Mouse (Mus musculus) heart, embryonic 16.5 days (tissue): ENCODE data around the gene Mapt. TPM values are rescaled to one million over a fixed set of nuclear protein-coding genes. Genes with fewer than 3 reads are reported as not detected.

Source experiments
- ATAC-seq: fragments of 200-750 bp; cut with Nextera tagmentation; replicated peaks from 2 replicates; pipeline ENCODE4 v1.8.0; 2017; ENCODE audit warnings: moderate number of reproducible peaks; ENCODE audit not compliant: insufficient read depth, low FRiP score; ENCODE audit errors: extremely low read depth
- H3K27ac ChIP-seq: fragments of 300-500 bp; sonication (generic); 2 replicates; pipeline ENCODE4 v1.5.1; 2014; ENCODE audit warnings: mild to moderate bottlenecking, low read length, control low read depth, moderate library complexity
- H3K27me3 ChIP-seq: fragments of 300-500 bp; sonication (generic); 2 replicates; pipeline ENCODE4 v1.6.1; 2014; ENCODE audit warnings: low read length, mixed read lengths; ENCODE audit not compliant: control insufficient read depth, insufficient read depth
- H3K36me3 ChIP-seq: fragments of 300-500 bp; sonication (generic); 2 replicates; pipeline ENCODE4 v1.6.1; 2014; ENCODE audit not compliant: control insufficient read depth, insufficient read depth
- H3K4me1 ChIP-seq: fragments of 300-500 bp; sonication (generic); 2 replicates; pipeline ENCODE4 v1.6.1; 2014; ENCODE audit warnings: low read length, mixed read lengths; ENCODE audit not compliant: control insufficient read depth, insufficient read depth
- H3K4me2 ChIP-seq: fragments of 300-500 bp; sonication (generic); 2 replicates; pipeline ENCODE4 v1.6.1; 2014; ENCODE audit warnings: low read depth, mild to moderate bottlenecking, control low read depth, low read length
- H3K4me3 ChIP-seq: fragments of 300-500 bp; sonication (generic); 2 replicates; pipeline ENCODE4 v1.5.1; 2014; ENCODE audit warnings: mild to moderate bottlenecking, control low read depth, low read length
- H3K9ac ChIP-seq: fragments of 300-500 bp; sonication (generic); 2 replicates; pipeline ENCODE4 v1.6.1; 2014; ENCODE audit warnings: low read length, control low read depth
- H3K9me3 ChIP-seq: fragments of 300-500 bp; sonication (generic); replicated peaks from 2 replicates; pipeline ENCODE4 v1.6.1; 2016; ENCODE audit warnings: low read length; ENCODE audit not compliant: control insufficient read depth
- whole genome bisulfite sequencing: fragments of 180-500 bp; shearing (Covaris S2); extraction: QIAGEN DNeasy Blood & Tissue Kit; methylation state at CpG from one replicate; pipeline ENCODE4 v1.1.7; 2014; 5-methylcytosine and 5-hydroxymethylcytosine counted together
- polyA plus RNA-seq: library from polyadenylated mRNA; unstranded; fragments of >200 nt; fragmentation: Nextera tagmentation; extraction: Ambion mirVana; gene quantifications from 2 replicates; pipeline ENCODE4 v1.2.1, GENCODE M21; 2015

Gene Mapt
- polyA plus RNA-seq, 1 experiment from 2014 or later, result 0.88 TPM

GRCm38 (mm10) chr11:104264683-104265082, 33.5 kb downstream of the Mapt start:
- H3K27ac ChIP-seq, result no peak overlapping the region
- no peaks in the 10 kb centered on the region for H3K4me1 ChIP-seq
- H3K27me3 ChIP-seq, result no peaks in the 10 kb centered on the region
- no peaks in the 10 kb centered on the region for H3K9me3 ChIP-seq
- ATAC-seq, result no peak
- no peak overlapping the region for H3K4me3 ChIP-seq
- H3K9ac ChIP-seq, result no peak overlapping the region
- no peak overlapping the region for H3K4me2 ChIP-seq
- no peaks in the 10 kb centered on the region for H3K36me3 ChIP-seq
- WGBS, result 75% methylated on average over 6 of the region's 6 CpGs

- Histone ChIP-seq H3K9ac (no peak overlapping the region), H3K27me3 (no peaks in the 10 kb centered on the region), H3K36me3 (no peaks in the 10 kb centered on the region), H3K9me3 (no peaks in the 10 kb centered on the region), H3K4me1 (no peaks in the 10 kb centered on the region), H3K4me3 (no peak overlapping the region), H3K27ac (no peak overlapping the region), H3K4me2 (no peak overlapping the region)
- ATAC-seq, result no peak
Measured at GRCm38 (mm10) chr11:104265669-104266068, 34.5 kb downstream of the Mapt start.

GRCm38 (mm10) chr11:104267380-104267779, 36.2 kb downstream of the Mapt start:
- Histone ChIP-seq H3K27ac (no peak overlapping the region), H3K27me3 (no peaks in the 10 kb centered on the region), H3K4me2 (no peak overlapping the region), H3K4me1 (no peaks in the 10 kb centered on the region), H3K9ac (no peak overlapping the region), H3K9me3 (no peaks in the 10 kb centered on the region), H3K4me3 (no peak overlapping the region), H3K36me3 (no peaks in the 10 kb centered on the region)
- ATAC-seq, result no peak
- 76% methylated on average over 11 of the region's 11 CpGs for WGBS

GRCm38 (mm10) chr11:104269385-104269822, 38.2 kb downstream of the Mapt start:
- 40% methylated on average over 9 of the region's 9 CpGs for WGBS
- Histone ChIP-seq H3K4me3 (no peak overlapping the region), H3K9ac (no peak overlapping the region), H3K4me2 (no peak overlapping the region), H3K27me3 (no peaks in the 10 kb centered on the region), H3K27ac (no peak overlapping the region), H3K36me3 (no peaks in the 10 kb centered on the region), H3K9me3 (no peaks in the 10 kb centered on the region), H3K4me1 (no peaks in the 10 kb centered on the region)
- no peak for ATAC-seq

- Histone ChIP-seq H3K36me3 (no peaks in the 10 kb centered on the region), H3K4me1 (no peaks in the 10 kb centered on the region)
- no peak for ATAC-seq
Measured at GRCm38 (mm10) chr11:104270452-104270851, 39.3 kb downstream of the Mapt start.

GRCm38 (mm10) chr11:104270876-104271275, 39.7 kb downstream of the Mapt start:
- Histone ChIP-seq H3K9me3 (no peaks in the 10 kb centered on the region), H3K36me3 (no peaks in the 10 kb centered on the region), H3K4me2 (no peak overlapping the region), H3K4me1 (no peaks in the 10 kb centered on the region), H3K9ac (no peak overlapping the region), H3K4me3 (no peak overlapping the region), H3K27ac (no peak overlapping the region), H3K27me3 (no peaks in the 10 kb centered on the region)
- WGBS, result 65% methylated on average over 4 of the region's 4 CpGs
- no peak for ATAC-seq

More at GRCm38 (mm10) chr11:104270452-104270851, 39.3 kb downstream of the Mapt start:
- Histone ChIP-seq H3K9me3 (no peaks in the 10 kb centered on the region), H3K27me3 (no peaks in the 10 kb centered on the region), H3K4me3 (no peak overlapping the region), H3K9ac (no peak overlapping the region), H3K27ac (no peak overlapping the region), H3K4me2 (no peak overlapping the region)
- 77% methylated on average over 3 of the region's 3 CpGs for WGBS

GRCm38 (mm10) chr11:104271876-104272275, 40.7 kb downstream of the Mapt start:
- no peak overlapping the region for H3K27ac ChIP-seq
- ATAC-seq, result no peak
- 66% methylated on average over 6 of the region's 6 CpGs for WGBS

GRCm38 (mm10) chr11:104272352-104272751, 41.2 kb downstream of the Mapt start:
- no peak overlapping the region for H3K4me2 ChIP-seq
- H3K27ac ChIP-seq, result no peak overlapping the region
- no peak overlapping the region for H3K4me3 ChIP-seq
- no peaks in the 10 kb centered on the region for H3K4me1 ChIP-seq
- H3K9me3 ChIP-seq, result no peaks in the 10 kb centered on the region
- no peak overlapping the region for H3K9ac ChIP-seq
- no peak for ATAC-seq
- WGBS, result 68% methylated on average over 8 of the region's 8 CpGs
- H3K27me3 ChIP-seq, result no peaks in the 10 kb centered on the region
- no peaks in the 10 kb centered on the region for H3K36me3 ChIP-seq

More at GRCm38 (mm10) chr11:104271876-104272275, 40.7 kb downstream of the Mapt start:
- Histone ChIP-seq H3K27me3 (no peaks in the 10 kb centered on the region), H3K9ac (no peak overlapping the region), H3K9me3 (no peaks in the 10 kb centered on the region), H3K4me2 (no peak overlapping the region), H3K4me3 (no peak overlapping the region), H3K4me1 (no peaks in the 10 kb centered on the region), H3K36me3 (no peaks in the 10 kb centered on the region)

GRCm38 (mm10) chr11:104275765-104276164, 44.6 kb downstream of the Mapt start:
- Histone ChIP-seq H3K27me3 (no peaks in the 10 kb centered on the region), H3K4me3 (no peak overlapping the region), H3K9me3 (no peaks in the 10 kb centered on the region), H3K4me1 (no peaks in the 10 kb centered on the region), H3K36me3 (no peaks in the 10 kb centered on the region), H3K4me2 (no peak overlapping the region), H3K9ac (no peak overlapping the region), H3K27ac (no peak overlapping the region)
- 80% methylated on average over 7 of the region's 7 CpGs for WGBS
- ATAC-seq, result no peak
